Mouse (Mus musculus) neural tube, embryonic 14.5 days (tissue): ENCODE data around the gene Gm20388. TPM values are rescaled to one million over a fixed set of nuclear protein-coding genes. Genes with fewer than 3 reads are reported as not detected.

Source experiments
- ATAC-seq: fragments of 200-750 bp; cut with Nextera tagmentation; 2 replicates; pipeline ENCODE4 v1.8.0; 2017; ENCODE audit warnings: low read depth, mild to moderate bottlenecking, moderate TSS enrichment, moderate library complexity
- H3K27ac ChIP-seq: fragments of 300-500 bp; sonication (generic); 2 replicates; pipeline ENCODE4 v1.5.1; 2014; ENCODE audit warnings: low read depth, mild to moderate bottlenecking, control low read depth, low read length, moderate library complexity, mixed read lengths
- H3K27me3 ChIP-seq: fragments of 300-500 bp; sonication (generic); 2 replicates; pipeline ENCODE4 v1.6.1; 2014; ENCODE audit warnings: low read length; ENCODE audit not compliant: control insufficient read depth, insufficient read depth
- H3K36me3 ChIP-seq: fragments of 300-500 bp; sonication (generic); 2 replicates; pipeline ENCODE4 v1.6.1; 2014; ENCODE audit warnings: low read length, mixed read lengths; ENCODE audit not compliant: control insufficient read depth, insufficient read depth
- H3K4me1 ChIP-seq: fragments of 300-500 bp; sonication (generic); 2 replicates; pipeline ENCODE4 v1.6.1; 2014; ENCODE audit warnings: low read length; ENCODE audit not compliant: control insufficient read depth, insufficient read depth
- H3K4me2 ChIP-seq: fragments of 300-500 bp; sonication (generic); 2 replicates; pipeline ENCODE4 v1.6.1; 2014; ENCODE audit warnings: mild to moderate bottlenecking, low read depth, low read length, control low read depth
- H3K4me3 ChIP-seq: fragments of 300-500 bp; sonication (generic); 2 replicates; pipeline ENCODE4 v1.5.1; 2014; ENCODE audit warnings: low read depth, low read length, control low read depth, mixed read lengths
- H3K9ac ChIP-seq: fragments of 300-500 bp; sonication (generic); replicated peaks from 2 replicates; pipeline ENCODE4 v1.6.1; 2014; ENCODE audit warnings: low read depth, mild to moderate bottlenecking, control low read depth, low read length, mixed read lengths
- H3K9me3 ChIP-seq: fragments of 300-500 bp; sonication (generic); 2 replicates; pipeline ENCODE4 v1.6.1; 2016; ENCODE audit warnings: low read length; ENCODE audit not compliant: control insufficient read depth
- WGBS: fragments of 180-500 bp; shearing (Covaris S2); extraction: QIAGEN DNeasy Blood & Tissue Kit; methylation state at CpG from one replicate; pipeline ENCODE4 v1.1.7; 2014; 5-methylcytosine and 5-hydroxymethylcytosine counted together
- polyA plus RNA-seq: library from polyadenylated mRNA; unstranded; fragments of >200 nt; fragmentation: Nextera tagmentation; extraction: Ambion mirVana; gene quantifications from 2 replicates; pipeline ENCODE4 v1.2.1, GENCODE M21; 2014

Gm20388 gene
- polyA plus RNA-seq, 1 experiment from 2014 or later, result 10.3 TPM

DNA sequence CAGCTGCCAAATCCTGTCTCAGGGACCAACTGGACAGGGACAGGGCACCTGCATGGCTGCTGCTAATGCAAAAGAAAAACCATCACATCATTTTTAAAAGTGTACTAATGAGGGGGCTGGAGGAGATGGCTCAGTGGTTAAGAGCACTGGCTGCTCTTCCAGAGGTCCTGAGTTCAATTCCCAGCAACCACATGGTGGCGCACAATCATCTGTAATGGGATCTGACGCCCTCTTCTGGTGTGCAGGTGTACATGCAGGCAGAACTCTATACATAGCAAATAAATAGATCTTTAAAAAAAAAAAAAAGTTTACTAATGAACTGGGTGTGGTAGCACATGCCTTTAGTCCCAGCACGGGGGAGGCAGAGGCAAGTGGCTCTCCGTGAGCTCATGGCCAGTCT, 3398.1 kb downstream of the Gm20388 start:
- Histone ChIP-seq H3K27me3 (no peaks in the 10 kb centered on the region), H3K27ac (no peak overlapping the region), H3K4me2 (no peak overlapping the region), H3K9ac (no peak overlapping the region), H3K36me3 (0 out of 2 replicates have a peak, but pooled peaks cover 3% of the 10 kb centered on the region), H3K9me3 (no peaks in the 10 kb centered on the region), H3K4me3 (no peak overlapping the region), H3K4me1 (no peaks in the 10 kb centered on the region)
- no peak for ATAC-seq
- WGBS, result 79% methylated on average over 4 of the region's 4 CpGs

GRCm38 (mm10) chr8:123317781-123318466, 3407.3 kb downstream of the Gm20388 start:
- no peaks in the 10 kb centered on the region for H3K36me3 ChIP-seq
- WGBS, result 7% methylated on average over 21 of the region's 21 CpGs
- no peaks in the 10 kb centered on the region for H3K9me3 ChIP-seq
- H3K4me1 ChIP-seq, result 0 out of 2 replicates have a peak, but pooled peaks cover 2% of the 10 kb centered on the region
- H3K27me3 ChIP-seq, result no peaks in the 10 kb centered on the region
- no peak overlapping the region for H3K27ac ChIP-seq
- peak overlapping the region; percentile 84 for H3K4me2 ChIP-seq
- H3K4me3 ChIP-seq, result peak overlapping the region; percentile 48
- ATAC-seq, result no peak; the same call in 1 of the 2 replicates
- H3K9ac ChIP-seq, result peak overlapping the region; percentile 48

DNA sequence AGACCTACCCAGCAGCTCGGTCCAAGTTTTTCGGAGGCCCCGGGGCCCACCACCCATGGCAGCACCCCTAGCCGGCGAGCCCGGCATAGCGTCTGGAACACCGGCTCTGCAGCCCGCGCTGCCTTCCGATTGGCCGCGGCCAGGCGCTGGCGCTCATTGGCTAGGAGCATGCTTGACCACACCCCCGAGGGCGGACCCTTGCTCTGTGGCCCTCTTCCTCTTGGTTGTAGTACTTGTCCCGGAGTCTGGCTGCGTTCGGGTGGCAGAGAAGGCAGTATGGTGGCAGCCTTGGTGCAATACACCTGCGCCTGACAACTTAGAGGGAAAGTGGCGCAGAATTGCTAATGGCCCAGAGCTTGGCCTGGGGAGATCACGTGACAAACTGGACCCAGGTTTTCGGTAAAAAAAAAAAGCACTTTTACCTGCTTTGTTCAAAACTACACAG, 3407.8 kb downstream of the Gm20388 start, which contains the start of gene Fanca:
Fanca (minus strand) TSS at position 110 of the 445 bp plus-strand sequence.
- H3K36me3 ChIP-seq, result no peaks in the 10 kb centered on the region
- H3K27me3 ChIP-seq, result no peaks in the 10 kb centered on the region
- WGBS, result 1% methylated on average over 24 of the region's 24 CpGs
- peak within 1 kb of the TSS; percentile 84 for H3K4me2 ChIP-seq
- 0 out of 2 replicates have a peak, but pooled peaks cover 2% of the 10 kb centered on the region for H3K4me1 ChIP-seq
- ATAC-seq, result peak; percentile 98
- H3K9ac ChIP-seq, result peak within 1 kb of the TSS; percentile 48
- no peaks in the 10 kb centered on the region for H3K9me3 ChIP-seq
- peak within 1 kb of the TSS; percentile 48 for H3K4me3 ChIP-seq
- H3K27ac ChIP-seq, result no peak within 1 kb of the TSS

- no peak for ATAC-seq
- Histone ChIP-seq H3K36me3 (no peaks in the 10 kb centered on the region), H3K9me3 (no peaks in the 10 kb centered on the region), H3K27me3 (no peaks in the 10 kb centered on the region), H3K4me1 (0 out of 2 replicates have a peak, but pooled peaks cover 2% of the 10 kb centered on the region), H3K27ac (no peak overlapping the region), H3K4me3 (no peak overlapping the region), H3K9ac (no peak overlapping the region), H3K4me2 (no peak overlapping the region)
- WGBS, result 44% methylated on average over 7 of the region's 7 CpGs
Measured at GRCm38 (mm10) chr8:123319522-123320164, 3409.0 kb downstream of the Gm20388 start.

GRCm38 (mm10) chr8:123328552-123328951, 3417.9 kb downstream of the Gm20388 start:
- no peaks in the 10 kb centered on the region for H3K27me3 ChIP-seq
- WGBS, result 96% methylated on average over 2 of the region's 2 CpGs

DNA sequence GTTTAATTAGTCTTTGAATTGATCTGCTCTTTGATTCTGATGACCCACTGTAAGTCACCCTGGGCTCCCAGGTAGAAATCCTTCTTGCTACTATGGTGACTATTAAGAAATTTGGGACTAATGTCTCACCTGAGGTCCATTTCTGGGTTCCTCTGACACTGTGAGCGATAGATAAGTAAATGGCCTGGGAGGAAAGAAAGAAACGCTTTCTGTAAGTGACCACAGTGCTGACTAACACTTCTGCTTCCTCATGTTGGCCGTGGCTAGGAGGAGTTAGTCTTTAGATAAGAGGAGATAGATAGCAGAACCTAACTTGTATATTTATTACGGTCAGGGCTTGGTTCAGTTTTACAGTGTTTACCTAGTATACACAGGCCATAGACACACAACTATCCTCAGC, 3418.7 kb downstream of the Gm20388 start:
- WGBS, result 94% methylated on average over 4 of the region's 4 CpGs
- H3K4me2 ChIP-seq, result no peak overlapping the region
- no peaks in the 10 kb centered on the region for H3K36me3 ChIP-seq
- H3K4me3 ChIP-seq, result no peak overlapping the region
- no peak overlapping the region for H3K9ac ChIP-seq
- no peak overlapping the region for H3K27ac ChIP-seq
- H3K27me3 ChIP-seq, result no peaks in the 10 kb centered on the region
- ATAC-seq, result no peak
- H3K4me1 ChIP-seq, result peaks cover 11% of the 10 kb centered on the region
- H3K9me3 ChIP-seq, result no peaks in the 10 kb centered on the region

More at GRCm38 (mm10) chr8:123328552-123328951, 3417.9 kb downstream of the Gm20388 start:
- no peak overlapping the region for H3K9ac ChIP-seq
- H3K4me1 ChIP-seq, result 0 out of 2 replicates have a peak, but pooled peaks cover 3% of the 10 kb centered on the region
- no peak for ATAC-seq
- no peak overlapping the region for H3K4me3 ChIP-seq
- H3K4me2 ChIP-seq, result no peak overlapping the region
- H3K9me3 ChIP-seq, result no peaks in the 10 kb centered on the region
- H3K27ac ChIP-seq, result no peak overlapping the region
- no peaks in the 10 kb centered on the region for H3K36me3 ChIP-seq

DNA sequence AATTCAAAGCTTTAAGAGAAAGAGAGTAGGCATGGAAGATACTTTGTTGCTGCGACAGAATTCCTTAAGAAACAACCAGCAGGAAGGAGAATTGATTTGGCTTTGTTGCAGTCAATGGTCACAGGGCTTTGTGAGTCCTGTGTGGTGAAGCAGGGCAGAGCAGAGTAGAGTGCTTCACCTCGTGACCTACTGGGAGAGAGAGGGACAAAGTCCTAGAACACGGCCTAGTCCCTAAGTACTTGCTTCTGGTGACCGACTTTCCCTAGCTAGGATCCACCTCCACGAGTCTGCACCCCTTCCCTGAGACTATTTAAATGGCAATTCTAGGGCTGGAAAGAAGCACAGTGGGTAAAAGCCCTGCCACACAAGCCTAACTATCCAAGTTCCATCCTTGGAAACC, 3419.3 kb downstream of the Gm20388 start:
- Histone ChIP-seq H3K36me3 (no peaks in the 10 kb centered on the region), H3K9ac (no peak overlapping the region), H3K4me1 (peaks cover 16% of the 10 kb centered on the region), H3K4me3 (no peak overlapping the region), H3K27ac (no peak overlapping the region), H3K4me2 (no peak overlapping the region), H3K27me3 (no peaks in the 10 kb centered on the region), H3K9me3 (no peaks in the 10 kb centered on the region)
- 68% methylated on average over 5 of the region's 5 CpGs for WGBS
- no peak for ATAC-seq

- 89% methylated on average over 6 of the region's 6 CpGs for WGBS
- no peak overlapping the region for H3K27ac ChIP-seq
- no peak for ATAC-seq
- H3K4me3 ChIP-seq, result no peak overlapping the region
- peaks cover 16% of the 10 kb centered on the region for H3K4me1 ChIP-seq
- H3K36me3 ChIP-seq, result no peaks in the 10 kb centered on the region
- no peak overlapping the region for H3K4me2 ChIP-seq
- H3K9ac ChIP-seq, result no peak overlapping the region
- H3K9me3 ChIP-seq, result no peaks in the 10 kb centered on the region
- H3K27me3 ChIP-seq, result no peaks in the 10 kb centered on the region
Measured at GRCm38 (mm10) chr8:123330701-123331100, 3420.1 kb downstream of the Gm20388 start.

GRCm38 (mm10) chr8:123331301-123331700, 3420.7 kb downstream of the Gm20388 start:
- H3K4me2 ChIP-seq, result peak overlapping the region; percentile 82
- peak overlapping the region; percentile 95 for H3K27ac ChIP-seq
- H3K4me3 ChIP-seq, result no peak overlapping the region
- H3K4me1 ChIP-seq, result peaks cover 16% of the 10 kb centered on the region
- no peaks in the 10 kb centered on the region for H3K9me3 ChIP-seq
- no peaks in the 10 kb centered on the region for H3K27me3 ChIP-seq
- no peak overlapping the region for H3K9ac ChIP-seq
- H3K36me3 ChIP-seq, result no peaks in the 10 kb centered on the region
- no peak for ATAC-seq
- WGBS, result 81% methylated on average over 2 of the region's 2 CpGs
